Mouse (Mus musculus) heart, adult 10 weeks (tissue): Measurements from ENCODE around the gene Orc1. TPM values are rescaled to one million over a fixed set of nuclear protein-coding genes. Genes with fewer than 3 reads are reported as not detected.

Experiments used
- polyA plus RNA-seq: library from polyadenylated mRNA; stranded (reverse); fragments of 350-450 nt; fragmentation: Illumina TruSeq; extraction: RNeasy Lipid Tissue Mini Kit (QIAGEN cat#74804); gene quantifications from one replicate; pipeline ENCODE4 v1.2.3, GENCODE M21; 2014; ENCODE audit warnings: low read depth, low replicate concordance

Gene Orc1
- polyA plus RNA-seq: not detected

GRCm38 (mm10) chr4:108578840-108579742, at the start of gene Orc1, which contains the start of gene Prpf38a:
TSS of gene Orc1 (plus strand) at chr4:108579423.
TSS of gene Prpf38a (minus strand) at chr4:108579336.

GRCm38 (mm10) chr4:108619587-108620341, 40.5 kb downstream of the Orc1 start, which contains the start of gene Cc2d1b:
TSS of gene Cc2d1b (plus strand) at chr4:108619940.

Other genes starting within 250 kb of the Orc1 start
- not detected for gene Shisal2a, start 196.1 kb upstream of the Orc1 start, polyA plus RNA-seq
- 11.2 TPM for gene Gpx7, start 172.5 kb upstream of the Orc1 start, polyA plus RNA-seq
- gene Tut4, start 120.0 kb upstream of the Orc1 start, polyA plus RNA-seq: 26.8 TPM
- 21.1 TPM for gene Prpf38a, start 87 bp upstream of the Orc1 start, polyA plus RNA-seq
- 15.8 TPM for gene Cc2d1b, start 40.5 kb downstream of the Orc1 start, polyA plus RNA-seq
- not detected for gene 3110021N24Rik, start 140.2 kb downstream of the Orc1 start, polyA plus RNA-seq
- 21.5 TPM for gene Zfyve9, start 201.4 kb downstream of the Orc1 start, polyA plus RNA-seq